Mouse (Mus musculus): ENCODE data around the gene Specc1. TPM values are rescaled to one million over a fixed set of nuclear protein-coding genes. Genes with fewer than 3 reads are reported as not detected.

Gene Specc1
- total and polyA plus RNA-seq, 2 experiments from 2014 or later = 12.8 to 25.0 TPM

DNA sequence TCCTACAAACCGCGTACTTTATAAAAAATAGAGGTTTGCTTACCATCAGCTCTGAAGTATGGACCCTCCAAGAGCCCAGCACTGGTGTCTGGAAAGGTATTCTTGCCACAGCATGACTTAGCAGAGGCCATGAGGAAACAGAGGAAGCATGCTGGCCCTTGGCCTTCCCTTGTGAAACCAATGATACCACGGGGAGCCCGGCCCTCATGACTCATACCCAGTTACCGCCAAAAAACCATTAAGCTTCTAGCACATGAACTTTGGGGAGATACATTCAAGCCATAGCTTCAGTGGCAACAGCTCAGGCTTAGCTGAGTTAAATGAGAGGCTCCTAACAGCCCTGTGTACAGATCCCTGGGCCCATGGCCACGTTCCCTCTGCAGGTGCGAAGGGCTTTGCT, 267.4 kb downstream of the Specc1 start:
- Histone ChIP-seq H3K4me3 (ENCODE audit: low read depth, low read length) (no peak overlapping the region), H3K27ac (ENCODE audit: low read depth, low read length) (no peak overlapping the region), H3K9ac (replicated peaks; ENCODE audit: low read length, poor library complexity, severe bottlenecking) (no peak overlapping the region), H3K9me3 (ENCODE audit: low read length) (no peaks in the 10 kb centered on the region), H3K4me1 (ENCODE audit: insufficient read depth, low read length) (no peaks in the 10 kb centered on the region), H3K36me3 (ENCODE audit: insufficient read depth, low read length) (0 out of 2 replicates have a peak, but pooled peaks cover 3% of the 10 kb centered on the region), H3K4me2 (ENCODE audit: low read depth, low read length, poor library complexity, severe bottlenecking) (no peak overlapping the region), H3K27me3 (ENCODE audit: insufficient read depth, low read length) (no peaks in the 10 kb centered on the region)
- WGBS = 97% methylated on average over 7 of the region's 7 CpGs
- ATAC-seq (ENCODE audit: low FRiP score) = no peak
- no peak for TF ChIP-seq CTCF (IDR thresholded peaks at IDR 0.05)
- no peak for DNase-seq (ENCODE audit: low spot score)

DNA sequence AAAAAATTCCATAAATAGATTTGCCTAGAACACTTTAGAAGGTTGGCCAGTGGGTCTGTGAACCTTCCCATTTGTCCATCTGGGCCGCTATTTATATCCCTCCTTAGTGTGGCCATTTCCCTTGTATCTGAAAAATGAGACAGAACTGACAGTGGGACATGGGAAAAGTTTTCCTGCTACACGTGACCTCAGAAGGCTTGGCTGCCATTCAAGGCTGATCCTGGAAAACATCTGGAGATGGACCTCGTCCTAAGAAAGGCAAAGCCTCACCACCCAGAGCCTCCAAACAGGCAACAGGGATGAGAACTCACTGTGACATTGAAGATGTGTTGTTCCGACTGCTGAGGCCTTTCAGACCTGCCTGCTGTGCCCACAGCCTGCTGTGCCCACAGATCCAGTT, 268.2 kb downstream of the Specc1 start:
- no peak for TF ChIP-seq CTCF (IDR thresholded peaks at IDR 0.05)
- ATAC-seq (ENCODE audit: low FRiP score) = no peak
- DNase-seq (ENCODE audit: low spot score) = no peak
- H3K27ac ChIP-seq (ENCODE audit: low read depth, low read length) = no peak overlapping the region
- no peaks in the 10 kb centered on the region for H3K36me3 ChIP-seq (ENCODE audit: insufficient read depth, low read length)
- no peaks in the 10 kb centered on the region for H3K9me3 ChIP-seq (ENCODE audit: low read length)
- no peak overlapping the region for H3K9ac ChIP-seq (replicated peaks; ENCODE audit: low read length, poor library complexity, severe bottlenecking)
- 75% methylated on average over 4 of the region's 4 CpGs for WGBS
- no peak overlapping the region for H3K4me3 ChIP-seq (ENCODE audit: low read depth, low read length)
- H3K4me1 ChIP-seq (ENCODE audit: insufficient read depth, low read length) = no peaks in the 10 kb centered on the region
- H3K27me3 ChIP-seq (ENCODE audit: insufficient read depth, low read length) = no peaks in the 10 kb centered on the region
- no peak overlapping the region for H3K4me2 ChIP-seq (ENCODE audit: low read depth, low read length, poor library complexity, severe bottlenecking)

DNA sequence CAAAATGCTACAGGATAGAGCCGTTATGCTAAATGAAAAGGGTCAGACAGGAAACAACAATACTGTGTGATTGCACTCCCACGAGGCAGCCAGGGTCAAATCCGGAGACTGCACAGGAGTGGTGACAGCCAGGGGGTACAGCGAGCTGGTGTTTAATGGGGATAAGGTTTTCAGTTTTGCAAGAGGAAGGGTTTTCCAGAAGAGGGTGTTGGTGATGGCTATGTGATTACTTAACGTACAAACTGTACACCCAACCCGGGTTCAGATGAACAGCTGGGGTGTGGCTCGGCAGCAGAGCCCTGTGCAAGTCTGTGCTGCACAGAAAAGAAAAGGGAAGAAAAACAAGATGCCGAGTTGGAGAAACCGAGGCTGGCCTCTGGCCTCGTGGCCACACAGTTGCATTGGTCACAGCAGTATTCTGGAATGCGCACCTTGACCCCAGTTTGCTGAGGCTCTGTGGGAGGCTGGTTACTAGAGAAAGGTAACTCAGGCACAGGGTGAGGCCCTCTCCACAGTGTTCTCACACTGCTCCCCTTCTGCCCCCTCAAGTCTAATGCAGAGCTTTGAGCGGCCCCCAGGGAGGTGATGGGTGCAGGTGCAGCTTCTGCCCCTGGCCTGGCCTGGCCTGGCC, 284.2 kb downstream of the Specc1 start:
- no peak overlapping the region for H3K9ac ChIP-seq (replicated peaks; ENCODE audit: low read length, poor library complexity, severe bottlenecking)
- no peak overlapping the region for H3K27ac ChIP-seq (ENCODE audit: low read depth, low read length)
- no peaks in the 10 kb centered on the region for H3K4me1 ChIP-seq (ENCODE audit: insufficient read depth, low read length)
- no peak overlapping the region for H3K4me2 ChIP-seq (ENCODE audit: low read depth, low read length, poor library complexity, severe bottlenecking)
- 82% methylated on average over 12 of the region's 12 CpGs for whole genome bisulfite sequencing
- no peak overlapping the region for H3K4me3 ChIP-seq (ENCODE audit: low read depth, low read length)
- H3K36me3 ChIP-seq (ENCODE audit: insufficient read depth, low read length) = no peaks in the 10 kb centered on the region
- ATAC-seq (ENCODE audit: low FRiP score) = no peak
- TF ChIP-seq CTCF (IDR thresholded peaks at IDR 0.05) = no peak
- DNase-seq (ENCODE audit: low spot score) = no peak
- no peaks in the 10 kb centered on the region for H3K9me3 ChIP-seq (ENCODE audit: low read length)
- no peaks in the 10 kb centered on the region for H3K27me3 ChIP-seq (ENCODE audit: insufficient read depth, low read length)

DNA sequence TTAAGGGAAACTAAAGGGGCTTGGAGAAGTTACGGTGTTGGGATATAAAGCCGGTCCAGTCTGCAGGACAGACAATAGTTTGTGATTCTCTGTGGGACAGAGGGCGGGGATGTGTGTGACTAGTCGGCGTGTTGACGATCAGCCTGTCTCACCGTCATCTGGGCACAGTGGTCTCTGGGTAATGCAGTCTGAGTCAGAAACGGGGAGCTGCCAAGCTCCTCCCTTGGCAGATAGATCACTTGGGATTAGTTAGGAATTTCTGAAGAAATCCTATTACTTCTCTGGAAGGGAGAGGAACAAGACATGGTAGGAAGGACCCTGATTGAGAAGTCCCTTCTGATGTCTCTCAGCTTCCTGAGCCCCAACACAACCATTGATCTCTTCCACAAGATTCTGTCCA, 287.3 kb downstream of the Specc1 start:
- Histone ChIP-seq H3K27ac (ENCODE audit: low read depth, low read length) (no peak overlapping the region), H3K27me3 (ENCODE audit: insufficient read depth, low read length) (no peaks in the 10 kb centered on the region), H3K9me3 (ENCODE audit: low read length) (no peaks in the 10 kb centered on the region), H3K36me3 (ENCODE audit: insufficient read depth, low read length) (no peaks in the 10 kb centered on the region), H3K4me1 (ENCODE audit: insufficient read depth, low read length) (no peaks in the 10 kb centered on the region), H3K4me2 (ENCODE audit: low read depth, low read length, poor library complexity, severe bottlenecking) (no peak overlapping the region), H3K9ac (replicated peaks; ENCODE audit: low read length, poor library complexity, severe bottlenecking) (no peak overlapping the region), H3K4me3 (ENCODE audit: low read depth, low read length) (no peak overlapping the region)
- no peak for TF ChIP-seq CTCF (IDR thresholded peaks at IDR 0.05)
- WGBS = 89% methylated on average over 8 of the region's 8 CpGs
- DNase-seq (ENCODE audit: low spot score) (no peak), ATAC-seq (ENCODE audit: low FRiP score) (no peak)

DNA sequence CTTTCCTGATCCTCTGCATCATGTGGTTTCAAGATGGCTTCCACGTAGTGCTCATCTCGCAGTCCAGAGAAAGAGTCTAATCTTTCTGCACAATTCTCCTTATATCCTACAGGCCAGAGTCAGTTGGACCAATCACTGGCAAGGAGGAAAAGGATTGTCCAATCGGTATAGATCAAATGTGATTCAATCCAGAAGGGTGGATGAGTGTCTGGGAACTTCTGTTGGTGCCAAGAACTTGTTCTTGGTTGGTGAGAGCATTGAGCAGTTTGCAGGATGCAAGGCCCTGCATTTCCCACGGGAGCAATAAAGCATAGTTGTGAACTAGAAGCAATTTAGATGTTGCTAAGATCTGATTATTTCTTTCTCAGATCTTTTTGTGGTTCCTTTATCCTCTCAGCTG, 287.9 kb downstream of the Specc1 start:
- no peak for TF ChIP-seq CTCF (IDR thresholded peaks at IDR 0.05)
- Histone ChIP-seq H3K4me1 (ENCODE audit: insufficient read depth, low read length) (peaks cover 4% of the 10 kb centered on the region; the same call in 1 of the 2 replicates), H3K9ac (replicated peaks; ENCODE audit: low read length, poor library complexity, severe bottlenecking) (no peak overlapping the region), H3K36me3 (ENCODE audit: insufficient read depth, low read length) (no peaks in the 10 kb centered on the region), H3K4me2 (ENCODE audit: low read depth, low read length, poor library complexity, severe bottlenecking) (no peak overlapping the region), H3K27me3 (ENCODE audit: insufficient read depth, low read length) (peaks cover 4% of the 10 kb centered on the region; the same call in 1 of the 2 replicates), H3K4me3 (ENCODE audit: low read depth, low read length) (no peak overlapping the region), H3K9me3 (ENCODE audit: low read length) (no peaks in the 10 kb centered on the region), H3K27ac (ENCODE audit: low read depth, low read length) (no peak overlapping the region)
- ATAC-seq (ENCODE audit: low FRiP score) = no peak
- DNase-seq (ENCODE audit: low spot score) = no peak
- WGBS = 93% methylated on average over 4 of the region's 4 CpGs

DNA sequence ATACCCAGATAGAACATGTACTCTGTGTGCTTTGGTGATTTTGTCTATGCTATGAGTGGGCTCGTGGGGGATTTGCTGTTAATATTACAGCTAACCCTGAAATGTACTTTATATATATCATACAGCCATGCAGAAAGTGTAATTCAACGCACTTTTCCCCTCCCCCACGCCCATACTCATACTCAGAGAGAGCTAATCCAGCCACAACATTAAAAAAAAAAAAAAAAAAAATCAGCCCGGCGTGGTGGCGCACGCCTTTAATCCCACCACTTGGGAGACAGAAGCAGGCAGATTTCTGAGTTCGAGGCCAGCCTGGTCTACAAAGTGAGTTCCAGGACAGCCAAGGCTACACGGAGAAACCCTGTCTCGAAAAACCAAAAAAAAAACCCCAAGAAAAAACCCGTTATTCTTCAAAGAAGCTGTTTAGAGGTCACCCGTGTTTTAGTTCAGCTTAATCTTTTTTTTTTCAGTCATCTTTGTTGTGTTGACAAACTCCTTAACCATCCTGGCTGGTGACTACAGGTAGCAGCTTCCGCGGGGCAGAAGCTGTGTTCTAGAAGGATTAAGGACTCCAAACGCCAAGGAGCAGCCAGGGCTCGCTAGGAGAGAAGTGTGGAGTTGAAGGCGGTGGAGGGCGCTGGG, 291.3 kb downstream of the Specc1 start:
- WGBS = 38% methylated on average over 18 of the region's 18 CpGs
- DNase-seq (ENCODE audit: low spot score) = no peak

More for the DNA sequence above, 291.3 kb downstream of the Specc1 start:
- no peak overlapping the region for H3K9ac ChIP-seq (replicated peaks; ENCODE audit: low read length, poor library complexity, severe bottlenecking)
- peak overlapping the region; percentile 99 for H3K4me2 ChIP-seq (ENCODE audit: low read depth, low read length, poor library complexity, severe bottlenecking)
- H3K4me1 ChIP-seq (ENCODE audit: insufficient read depth, low read length) = peaks cover 6% of the 10 kb centered on the region; the same call in 1 of the 2 replicates
- H3K27ac ChIP-seq (ENCODE audit: low read depth, low read length) = no peak overlapping the region
- no peaks in the 10 kb centered on the region for H3K9me3 ChIP-seq (ENCODE audit: low read length)
- ATAC-seq (ENCODE audit: low FRiP score) = no peak
- H3K4me3 ChIP-seq (ENCODE audit: low read depth, low read length) = peak overlapping the region; percentile 67
- no peak for TF ChIP-seq CTCF (IDR thresholded peaks at IDR 0.05)
- H3K36me3 ChIP-seq (ENCODE audit: insufficient read depth, low read length) = no peaks in the 10 kb centered on the region
- peaks cover 14% of the 10 kb centered on the region for H3K27me3 ChIP-seq (ENCODE audit: insufficient read depth, low read length)
